Mouse (Mus musculus) myocyte (in vitro differentiated cells): ENCODE results near the gene Sar1a.

Experiments used
- CEBPB ChIP-seq: IDR thresholded peaks from 2 replicates; pipeline ENCODE4 v1.6.1; 2011; ENCODE audit warnings: mild to moderate bottlenecking, moderate library complexity; ENCODE audit not compliant: poor library complexity, insufficient read depth, severe bottlenecking
- E2F4 ChIP-seq: IDR thresholded peaks from one replicate; pipeline ENCODE4 v1.6.1; 2011; ENCODE audit warnings: mild to moderate bottlenecking, control low read depth, moderate library complexity; ENCODE audit not compliant: insufficient read depth
- MAX ChIP-seq: IDR thresholded peaks from one replicate; pipeline ENCODE4 v1.6.1; 2011; ENCODE audit warnings: low read depth, mild to moderate bottlenecking, control low read depth
- MYOD1 ChIP-seq, 3 experiments: IDR thresholded peaks; one replicate each; pipeline ENCODE4 v1.6.1; 2011; ENCODE audit warnings: control low read depth in 2 of 3, low read depth in 2 of 3, mild to moderate bottlenecking in 2 of 3, moderate library complexity in 1 of 3; ENCODE audit not compliant: insufficient read length in 2 of 3, control insufficient read depth in 1 of 3
- MYOG ChIP-seq, 3 experiments: IDR thresholded peaks; one replicate each; pipeline ENCODE4 v1.6.1; 2011; ENCODE audit warnings: control low read depth in 2 of 3, low read depth in 2 of 3, mild to moderate bottlenecking in 2 of 3; ENCODE audit not compliant: insufficient read length in 2 of 3, control insufficient read depth in 1 of 3, insufficient read depth in 1 of 3
- POLR2A ChIP-seq: IDR thresholded peaks from one replicate; pipeline ENCODE4 v1.6.1; 2011; ENCODE audit warnings: low read depth, mild to moderate bottlenecking, control low read depth, moderate library complexity; ENCODE audit not compliant: insufficient read length
- POLR2AphosphoS2 ChIP-seq: IDR thresholded peaks from one replicate; pipeline ENCODE4 v1.6.1; 2011; ENCODE audit warnings: low read depth, control low read depth; ENCODE audit not compliant: insufficient read length
- REST ChIP-seq: IDR thresholded peaks from one replicate; pipeline ENCODE4 v1.6.1; 2011; ENCODE audit warnings: mild to moderate bottlenecking, control low read depth, moderate library complexity; ENCODE audit not compliant: insufficient read depth, insufficient read length
- SRF ChIP-seq: IDR thresholded peaks from one replicate; pipeline ENCODE4 v1.6.1; 2011; ENCODE audit warnings: low read depth; ENCODE audit not compliant: control insufficient read depth, insufficient read length
- TCF12 ChIP-seq: IDR thresholded peaks from one replicate; pipeline ENCODE4 v1.6.1; 2011; ENCODE audit warnings: mild to moderate bottlenecking, control low read depth; ENCODE audit not compliant: poor library complexity, insufficient read depth, severe bottlenecking
- TCF3 ChIP-seq: IDR thresholded peaks from one replicate; pipeline ENCODE4 v1.6.1; 2011; ENCODE audit warnings: low read depth, control low read depth; ENCODE audit not compliant: insufficient read length
- USF1 ChIP-seq: IDR thresholded peaks from one replicate; pipeline ENCODE4 v1.6.1; 2011; ENCODE audit warnings: low read depth, mild to moderate bottlenecking, control low read depth, moderate library complexity

DNA sequence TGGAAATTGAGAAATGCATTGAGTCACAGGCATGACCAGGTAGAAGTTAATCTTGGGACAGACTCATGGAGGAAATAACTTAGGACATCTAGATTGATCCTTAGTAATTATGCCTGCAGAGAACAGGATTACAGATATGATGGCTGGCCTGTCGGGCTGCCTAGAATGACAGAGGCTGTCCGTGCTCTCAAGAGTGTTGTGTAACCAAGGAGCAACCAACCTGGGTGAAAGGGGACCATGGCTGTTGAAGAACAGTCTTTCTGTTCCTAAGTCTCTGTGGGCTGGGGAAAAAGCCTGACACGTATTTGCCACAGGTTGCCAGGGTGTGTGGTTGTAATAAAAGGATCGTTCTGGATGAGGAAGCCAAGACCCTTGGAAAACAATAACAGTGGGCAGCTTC, 39.7 kb upstream of the Sar1a start:
- TF ChIP-seq POLR2A (no peak), SRF (no peak), USF1 (no peak), TCF12 (no peak), E2F4 (no peak), POLR2AphosphoS2 (no peak), MAX (no peak), MYOD1 (IDR thresholded peaks at IDR 0.05; ENCODE audit: control insufficient read depth in 1 of 3, insufficient read length in 2 of 3, low read depth in 2 of 3) (no peak), REST (no peak), CEBPB (no peak), TCF3 (no peak), MYOG (IDR thresholded peaks at IDR 0.05; ENCODE audit: control insufficient read depth in 1 of 3, insufficient read depth in 1 of 3, insufficient read length in 2 of 3, low read depth in 2 of 3) (no peak)
